In the genomic region with DNA sequence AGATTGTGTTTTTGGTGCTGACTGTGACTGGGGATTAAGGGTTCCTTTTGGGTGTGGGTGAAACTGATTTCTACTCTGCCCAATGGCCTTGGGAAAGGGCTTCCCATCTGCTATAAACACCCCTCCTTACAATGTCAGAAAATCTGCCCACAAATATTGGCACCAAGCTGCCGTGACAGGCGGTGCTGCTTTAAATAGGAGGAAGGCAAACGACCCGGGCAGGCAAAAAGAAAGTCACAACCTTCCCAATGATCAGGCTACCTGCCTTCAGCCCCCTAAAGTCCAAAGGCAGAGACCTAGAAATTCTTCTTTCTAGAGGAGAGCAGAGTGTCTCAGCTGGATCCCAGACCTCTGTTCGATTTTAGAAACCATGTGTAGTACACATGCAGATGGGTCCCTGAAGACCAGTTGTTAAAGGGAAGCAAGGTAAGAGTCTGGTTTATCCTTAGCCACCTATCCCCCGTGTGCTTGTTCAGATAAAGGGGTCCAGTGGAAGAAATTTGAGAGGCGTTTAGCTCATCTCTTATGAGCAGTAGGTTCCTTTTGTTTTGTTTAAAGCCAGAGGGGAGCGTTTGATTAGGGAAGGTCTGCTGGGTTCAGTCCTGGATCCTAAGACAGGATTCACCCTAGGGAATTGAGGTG, we compare ENCODE assay signal across 9 mouse cellular contexts.
DNase-seq lines count a peak whose midpoint lies in the region; ATAC-seq and TF ChIP-seq lines count a peak whose summit lies in the region.
"Had no signal": no experiment of that assay in that cellular context is flagged by ENCODE, and none has a peak within 500 bp of the region (broad histone marks: within the 10 kb centered on the region; RNA-seq: fewer than 3 reads in every experiment).

No protein-coding gene starts in this region.

- no peak for ATAC-seq in heart, embryonic 12.5 days (ENCODE audit: insufficient number of reproducible peaks, low FRiP score)
- ATAC-seq in midbrain, embryonic 14.5 days (ENCODE audit: low FRiP score, low TSS enrichment): no peak
- ATAC-seq in intestine, postnatal 0 days: no peak
- no peak for ATAC-seq in CD4-positive, CD25-positive, alpha-beta regulatory T cell, adult 4 months
- ATAC-seq: inflammation-experienced regulatory T-cells, adult 6 months had no signal

- DNase-seq in layer of hippocampus, adult 11-12 months (ENCODE audit: low spot score): peak; percentile 35
- DNase-seq in layer of hippocampus, adult 9-10 months (ENCODE audit: low spot score): no peak
- DNase-seq in cerebellum, adult 8-10 months: peak; percentile 62
- DNase-seq in midbrain, embryonic 14.5 days: peak; percentile 33
- DNase-seq in right cerebral cortex, adult 18-20 months: no peak

- no peaks in the 10 kb centered on the region for H3K9me3 ChIP-seq in heart, embryonic 12.5 days (replicated peaks)
- no peaks in the 10 kb centered on the region for H3K9me3 ChIP-seq in midbrain, embryonic 14.5 days (ENCODE audit: control insufficient read depth, low read length)
- no peaks in the 10 kb centered on the region for H3K9me3 ChIP-seq in intestine, postnatal 0 days (ENCODE audit: control insufficient read depth)

- H3K4me3 ChIP-seq in heart, embryonic 12.5 days: no peak overlapping the region
- no peak overlapping the region for H3K4me3 ChIP-seq in midbrain, embryonic 14.5 days (replicated peaks; ENCODE audit: low read depth, low read length)
- H3K4me3 ChIP-seq in intestine, postnatal 0 days (ENCODE audit: low read depth, low read length): no peak overlapping the region

- 28% methylated on average over 8 of the region's 8 CpGs for WGBS in heart, embryonic 12.5 days
- 24% methylated on average over 8 of the region's 8 CpGs for WGBS in midbrain, embryonic 14.5 days
- WGBS in intestine, postnatal 0 days: 56% methylated on average over 8 of the region's 8 CpGs

- H3K4me1 ChIP-seq in heart, embryonic 12.5 days (replicated peaks): peaks cover 52% of the 10 kb centered on the region
- H3K4me1 ChIP-seq in midbrain, embryonic 14.5 days (ENCODE audit: control insufficient read depth, insufficient read depth, low read length): peaks cover 20% of the 10 kb centered on the region
- peaks cover 13% of the 10 kb centered on the region; the same call in 1 of the 2 replicates for H3K4me1 ChIP-seq in intestine, postnatal 0 days (replicated peaks; ENCODE audit: control insufficient read depth, insufficient read depth, low read length)

- peak overlapping the region; percentile 37; the same call in 1 of the 2 replicates for H3K9ac ChIP-seq in heart, embryonic 12.5 days
- H3K9ac ChIP-seq in midbrain, embryonic 14.5 days (replicated peaks; ENCODE audit: low read length): 0 out of 2 replicates have a peak overlapping the region, but pooled peaks have one; percentile 3
- H3K9ac ChIP-seq in intestine, postnatal 0 days (ENCODE audit: low read depth, low read length): no peak overlapping the region

- H3K27me3 ChIP-seq in heart, embryonic 12.5 days (replicated peaks): no peaks in the 10 kb centered on the region
- peaks cover 42% of the 10 kb centered on the region for H3K27me3 ChIP-seq in midbrain, embryonic 14.5 days (ENCODE audit: control insufficient read depth, insufficient read depth, low read length)
- H3K27me3 ChIP-seq in intestine, postnatal 0 days (replicated peaks; ENCODE audit: control insufficient read depth, insufficient read depth, low read length): peaks cover 39% of the 10 kb centered on the region

- H3K27ac ChIP-seq in heart, embryonic 12.5 days (ENCODE audit: poor library complexity, severe bottlenecking): no peak overlapping the region
- H3K27ac ChIP-seq in midbrain, embryonic 14.5 days (replicated peaks; ENCODE audit: low read depth, low read length): peak overlapping the region; percentile 60
- no peak overlapping the region for H3K27ac ChIP-seq in intestine, postnatal 0 days (ENCODE audit: low read depth, low read length)

- no peaks in the 10 kb centered on the region for H3K36me3 ChIP-seq in heart, embryonic 12.5 days
- H3K36me3 ChIP-seq in midbrain, embryonic 14.5 days (ENCODE audit: control insufficient read depth, insufficient read depth, low read length): no peaks in the 10 kb centered on the region
- H3K36me3 ChIP-seq in intestine, postnatal 0 days (ENCODE audit: control insufficient read depth, insufficient read depth): no peaks in the 10 kb centered on the region

- no peak for TF ChIP-seq CTCF in intestine, postnatal 0 days (IDR thresholded peaks at IDR 0.05; ENCODE audit: low read depth)

- H3K4me2 ChIP-seq in heart, embryonic 12.5 days: peak overlapping the region; percentile 96
- peak overlapping the region; percentile 62 for H3K4me2 ChIP-seq in midbrain, embryonic 14.5 days (ENCODE audit: low read length)
- H3K4me2 ChIP-seq in intestine, postnatal 0 days (replicated peaks; ENCODE audit: low read depth): no peak overlapping the region

Comparison
In these comparisons a context has a peak if more than half of its experiments do, and no peak if none do; other contexts are left out.
1. DNase-seq: peak in layer of hippocampus, adult 11-12 months (single experiment), cerebellum, adult 8-10 months (single experiment) and midbrain, embryonic 14.5 days (single experiment); none in layer of hippocampus, adult 9-10 months (single experiment) and right cerebral cortex, adult 18-20 months (single experiment).